Mouse (Mus musculus) adrenal gland, postnatal 25 days (tissue): ENCODE data around the gene Adgre5. TPM values are rescaled to one million over a fixed set of nuclear protein-coding genes. Genes with fewer than 3 reads are reported as not detected.

ENCODE experiments used
- DNase-seq: peaks from one replicate; pipeline ENCODE4 v3.0.0; 2021; ENCODE audit warnings: mixed read lengths
- total RNA-seq: library from RNA; stranded (reverse); gene quantifications from 2 replicates; pipeline ENCODE4 v1.2.3, GENCODE M21; 2021

Gene Adgre5
- total RNA-seq, 1 experiment from 2014 or later, result 40.6 TPM

DNA sequence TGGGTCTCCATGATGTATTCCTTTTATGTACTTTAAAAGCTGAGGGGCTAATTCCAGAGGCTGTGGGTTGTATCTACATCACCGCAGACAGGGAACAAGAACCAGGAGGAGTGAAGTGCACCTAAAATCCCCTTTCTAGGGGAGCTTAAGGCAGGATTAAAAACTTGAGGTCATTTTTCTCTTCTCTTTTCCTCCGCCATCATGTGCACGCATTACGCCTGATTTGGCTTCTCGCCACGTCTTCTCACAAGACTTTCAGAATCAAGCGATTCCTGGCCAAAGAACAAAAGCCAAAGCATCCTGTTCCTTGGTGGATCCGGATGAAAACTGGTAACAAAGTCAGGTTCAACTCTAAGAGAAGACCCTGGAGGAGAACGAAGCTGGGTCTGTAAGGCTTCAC, 8.1 kb upstream of the Adgre5 start:
- no peak for DNase-seq

- no peak for DNase-seq
Observed at GRCm38 (mm10) chr8:83748708-83749107, 7.6 kb upstream of the Adgre5 start.

GRCm38 (mm10) chr8:83747661-83748346, 6.7 kb upstream of the Adgre5 start:
- DNase-seq, result peak; percentile 59

- DNase-seq, result no peak
Observed at GRCm38 (mm10) chr8:83744070-83744469, 2.9 kb upstream of the Adgre5 start.

- no peak for DNase-seq
Observed at GRCm38 (mm10) chr8:83742968-83743367, 1.8 kb upstream of the Adgre5 start.

GRCm38 (mm10) chr8:83741849-83742655, 926 bp upstream of the Adgre5 start:
- DNase-seq, result no peak

DNA sequence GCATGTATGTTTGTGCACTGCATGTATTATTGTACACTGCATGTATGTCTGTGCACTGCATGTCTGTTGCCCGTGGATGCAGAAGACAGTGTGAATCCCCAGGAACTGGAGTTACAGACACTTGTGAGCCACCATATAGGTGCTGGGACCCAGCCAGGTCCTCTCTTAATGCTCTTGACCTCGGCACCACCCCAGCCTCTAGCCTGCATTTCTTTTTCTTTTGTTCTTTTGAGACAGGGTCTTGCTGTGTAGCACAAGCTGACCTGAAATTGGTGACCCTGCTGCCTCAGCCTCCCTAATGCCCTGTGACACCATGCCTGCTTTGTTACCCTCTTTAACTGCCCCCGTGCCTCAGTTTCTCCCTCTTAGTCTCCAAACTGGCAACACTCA, 545 bp downstream of the Adgre5 start:
- no peak for DNase-seq

- DNase-seq, result no peak
Observed at GRCm38 (mm10) chr8:83739711-83740468, 1.2 kb downstream of the Adgre5 start.

DNA sequence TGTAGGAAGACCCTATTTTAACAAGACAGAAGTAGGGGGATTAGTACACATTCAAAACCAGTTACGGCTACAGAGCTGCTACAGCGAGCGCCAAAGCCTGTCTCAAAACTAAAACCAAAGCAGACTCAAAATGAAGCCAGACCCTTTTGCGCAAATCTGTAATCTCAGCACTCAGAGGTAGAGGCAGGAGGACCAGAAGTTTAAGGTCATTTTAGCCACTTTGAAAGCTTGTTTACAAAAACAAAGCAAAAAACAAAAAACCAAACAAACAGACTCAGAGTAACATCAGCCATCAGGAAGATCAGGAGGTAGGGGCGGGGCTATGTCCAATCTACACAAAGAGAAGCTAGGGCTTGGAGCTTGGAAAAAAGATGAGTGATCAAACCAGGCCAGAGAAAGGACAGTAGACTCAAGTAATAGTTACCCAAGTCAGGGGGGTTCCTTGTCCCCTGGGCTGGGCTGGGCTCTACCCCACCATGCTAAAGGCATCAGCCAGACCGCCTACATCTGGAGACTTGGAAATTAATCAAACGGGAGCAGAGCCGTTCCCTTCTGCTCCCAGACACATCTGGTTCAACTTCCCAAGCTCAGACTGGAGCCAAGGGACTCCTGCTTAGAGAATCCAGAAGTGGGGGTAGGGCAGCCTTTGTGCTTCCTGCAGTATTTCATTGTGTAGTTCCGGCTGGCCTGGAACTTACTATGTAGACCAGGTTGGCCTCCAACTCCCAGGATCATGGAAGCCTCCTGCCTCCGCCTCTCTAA, 2.0 kb downstream of the Adgre5 start:
- DNase-seq, result no peak

- peak; percentile 81 for DNase-seq
Observed at GRCm38 (mm10) chr8:83737852-83738562, 3.1 kb downstream of the Adgre5 start.

- DNase-seq, result no peak
Observed at GRCm38 (mm10) chr8:83737346-83737745, 3.8 kb downstream of the Adgre5 start.

GRCm38 (mm10) chr8:83736681-83737080, 4.4 kb downstream of the Adgre5 start:
- DNase-seq, result no peak

DNA sequence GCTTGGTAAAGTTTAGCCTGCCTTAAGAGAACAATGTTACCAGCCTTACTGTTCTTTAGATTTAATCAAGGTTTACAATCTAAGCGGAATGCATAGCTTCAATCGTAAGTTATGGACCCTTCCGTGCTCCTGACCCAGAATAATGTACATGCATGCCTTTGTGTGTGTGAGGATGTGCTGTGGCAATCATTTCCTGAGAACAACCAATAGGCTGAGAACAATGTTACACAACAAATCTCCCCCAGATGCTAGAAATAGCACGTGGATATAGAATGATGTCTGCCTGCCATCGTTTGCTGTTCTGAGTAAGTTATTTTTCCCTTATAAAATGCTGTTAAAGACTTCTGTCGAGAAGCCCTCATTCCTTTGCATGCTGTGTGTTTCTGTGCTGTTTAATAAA, 8.2 kb downstream of the Adgre5 start:
- no peak for DNase-seq

DNA sequence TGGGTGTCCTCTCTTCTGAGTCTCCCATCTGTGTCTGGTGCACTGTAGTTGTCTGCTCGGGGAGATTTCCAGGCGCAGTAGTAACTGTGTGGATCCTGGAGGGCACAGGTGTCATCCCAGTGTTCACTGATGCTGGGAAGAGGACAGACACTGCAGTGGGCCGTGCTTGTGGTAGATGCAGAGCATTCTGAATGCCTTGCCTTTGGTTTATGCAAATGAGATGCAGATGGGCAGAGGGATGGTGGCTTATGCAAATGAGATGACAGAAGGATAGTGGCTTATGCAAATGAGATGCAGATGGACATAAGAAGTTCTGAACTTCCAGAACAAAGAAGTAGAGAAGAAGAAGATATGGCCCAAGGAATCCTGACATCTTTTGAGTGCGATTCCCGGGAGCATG, 9.2 kb downstream of the Adgre5 start:
- DNase-seq, result no peak

- DNase-seq, result no peak
Observed at GRCm38 (mm10) chr8:83729009-83729807, 11.9 kb downstream of the Adgre5 start.

DNA sequence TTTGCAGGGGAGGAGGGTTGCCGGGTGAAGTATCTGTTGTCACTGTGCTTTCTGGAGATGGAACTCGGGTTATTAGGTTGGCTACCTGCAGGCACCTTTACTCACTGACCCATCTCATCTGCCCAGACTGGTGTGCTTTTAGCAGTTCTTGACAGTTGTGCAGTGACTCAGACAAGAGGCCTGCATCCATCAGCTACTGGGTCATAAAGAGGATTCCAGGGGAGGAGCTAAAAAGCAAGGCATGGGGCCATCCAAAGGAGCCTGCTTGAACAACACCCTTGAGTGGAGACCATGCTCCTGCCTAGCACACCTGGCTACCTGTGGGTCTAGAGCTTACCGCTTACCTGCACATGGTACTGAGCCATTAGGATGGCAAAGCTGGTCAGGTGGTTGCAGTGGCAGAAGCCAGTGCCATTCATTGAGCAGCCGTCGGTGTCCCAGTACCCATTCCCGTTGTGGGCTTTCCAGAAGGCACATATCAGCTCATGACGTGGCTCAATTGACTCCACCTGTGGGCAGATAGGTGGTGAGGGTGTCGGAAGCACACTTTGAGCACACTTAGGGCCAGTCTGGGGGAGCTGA, 15.5 kb downstream of the Adgre5 start:
- no peak for DNase-seq

GRCm38 (mm10) chr8:83724697-83725482, 16.2 kb downstream of the Adgre5 start:
- DNase-seq, result peak; percentile 90

DNA sequence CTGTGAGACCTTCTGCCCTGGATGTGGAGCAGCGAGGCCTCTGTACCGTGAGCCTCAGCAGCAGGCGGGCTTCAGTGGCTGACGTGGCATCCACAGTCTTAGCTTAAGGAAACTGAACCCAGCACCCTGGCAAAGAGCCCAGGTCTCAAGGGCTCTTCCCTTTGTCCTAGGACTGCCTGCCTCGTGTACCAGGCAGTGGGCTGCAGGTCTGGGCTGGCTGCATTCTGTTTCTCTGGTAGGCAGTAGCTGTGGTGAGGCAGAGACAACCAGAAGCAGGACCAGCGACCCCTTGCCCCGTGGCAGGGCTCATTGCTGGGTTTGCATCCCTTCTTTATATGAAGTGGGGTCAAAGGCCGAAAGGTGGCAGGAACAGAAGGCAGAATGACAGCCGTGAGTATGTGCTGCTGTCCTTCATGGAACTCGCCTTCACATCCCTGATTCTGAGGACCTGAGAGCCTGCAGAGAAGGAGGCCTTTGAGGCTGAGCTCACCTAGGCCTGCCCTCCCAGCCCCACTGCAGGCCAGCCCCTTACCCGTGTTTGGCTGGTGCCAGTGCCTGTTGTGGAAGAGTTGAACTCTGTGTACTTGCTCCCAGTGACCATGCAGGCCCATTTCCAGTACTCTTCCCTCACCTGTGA, 17.6 kb downstream of the Adgre5 start:
- no peak for DNase-seq

GRCm38 (mm10) chr8:83722631-83723030, 18.5 kb downstream of the Adgre5 start:
- no peak for DNase-seq
